Mouse (Mus musculus) kidney, postnatal 0 days (tissue): ENCODE measurements around the gene Misp. TPM values are rescaled to one million over a fixed set of nuclear protein-coding genes. Genes with fewer than 3 reads are reported as not detected.
A peak's percentile ranks its signal among the peaks of the same experiment; 100 is the strongest.

ENCODE experiments used
- ATAC-seq: fragments of 200-750 bp; cut with Nextera tagmentation; replicated peaks from 2 replicates; pipeline ENCODE4 v1.8.0; 2017; ENCODE audit warnings: low read depth, moderate number of reproducible peaks, moderate TSS enrichment, moderate library complexity; ENCODE audit not compliant: low FRiP score
- DNase-seq: peaks from one replicate; pipeline ENCODE4 v3.0.0-alpha.2; 2016; ENCODE audit warnings: low spot score
- H3K27ac ChIP-seq: fragments of 300-500 bp; sonication (generic); 2 replicates; pipeline ENCODE4 v1.5.1; 2014; ENCODE audit warnings: mild to moderate bottlenecking
- H3K27me3 ChIP-seq: fragments of 300-500 bp; sonication (generic); 2 replicates; pipeline ENCODE4 v1.6.1; 2014; ENCODE audit warnings: low read length, mixed read lengths; ENCODE audit not compliant: insufficient read depth
- H3K36me3 ChIP-seq: fragments of 300-500 bp; sonication (generic); 2 replicates; pipeline ENCODE4 v1.6.1; 2014; ENCODE audit warnings: low read length, mixed read lengths; ENCODE audit not compliant: insufficient read depth
- H3K4me1 ChIP-seq: fragments of 300-500 bp; sonication (generic); replicated peaks from 2 replicates; pipeline ENCODE4 v1.6.1; 2014; ENCODE audit warnings: antibody characterized with exemption, low read length, mixed read lengths; ENCODE audit not compliant: insufficient read depth
- H3K4me2 ChIP-seq: fragments of 300-500 bp; sonication (generic); 2 replicates; pipeline ENCODE4 v1.6.1; 2014; ENCODE audit warnings: mild to moderate bottlenecking, low read length, moderate library complexity, mixed read lengths
- H3K4me3 ChIP-seq: fragments of 300-500 bp; sonication (generic); replicated peaks from 2 replicates; pipeline ENCODE4 v1.5.1; 2014; ENCODE audit warnings: low read depth, low read length
- H3K9ac ChIP-seq: fragments of 300-500 bp; sonication (generic); 2 replicates; pipeline ENCODE4 v1.6.1; 2014; ENCODE audit warnings: low read depth, low read length
- H3K9me3 ChIP-seq: fragments of 300-500 bp; sonication (generic); replicated peaks from 2 replicates; pipeline ENCODE4 v1.6.1; 2016; ENCODE audit warnings: low read length, inconsistent platforms, mixed read lengths
- CTCF ChIP-seq: IDR thresholded peaks from 2 replicates; pipeline ENCODE4 v1.5.1; 2016; ENCODE audit warnings: antibody characterized with exemption, low read depth, mild to moderate bottlenecking, moderate library complexity
- WGBS: fragments of 180-500 bp; shearing (Covaris S2); extraction: QIAGEN DNeasy Blood & Tissue Kit; methylation state at CpG from one replicate; pipeline ENCODE4 v1.1.7; 2014; 5-methylcytosine and 5-hydroxymethylcytosine counted together
- microRNA-seq: library from miRNA; unstranded; fragments of <30 nt; microRNA quantifications from one replicate; pipeline ENCODE4, GENCODE M21; 2016
- polyA plus RNA-seq: library from polyadenylated mRNA; unstranded; fragments of >200 nt; fragmentation: Nextera tagmentation; extraction: Ambion mirVana; gene quantifications from 2 replicates; pipeline ENCODE4 v1.2.1, GENCODE M21; 2015

Gene Misp
- polyA plus RNA-seq, 1 experiment from 2014 or later, result 24.8 TPM

DNA sequence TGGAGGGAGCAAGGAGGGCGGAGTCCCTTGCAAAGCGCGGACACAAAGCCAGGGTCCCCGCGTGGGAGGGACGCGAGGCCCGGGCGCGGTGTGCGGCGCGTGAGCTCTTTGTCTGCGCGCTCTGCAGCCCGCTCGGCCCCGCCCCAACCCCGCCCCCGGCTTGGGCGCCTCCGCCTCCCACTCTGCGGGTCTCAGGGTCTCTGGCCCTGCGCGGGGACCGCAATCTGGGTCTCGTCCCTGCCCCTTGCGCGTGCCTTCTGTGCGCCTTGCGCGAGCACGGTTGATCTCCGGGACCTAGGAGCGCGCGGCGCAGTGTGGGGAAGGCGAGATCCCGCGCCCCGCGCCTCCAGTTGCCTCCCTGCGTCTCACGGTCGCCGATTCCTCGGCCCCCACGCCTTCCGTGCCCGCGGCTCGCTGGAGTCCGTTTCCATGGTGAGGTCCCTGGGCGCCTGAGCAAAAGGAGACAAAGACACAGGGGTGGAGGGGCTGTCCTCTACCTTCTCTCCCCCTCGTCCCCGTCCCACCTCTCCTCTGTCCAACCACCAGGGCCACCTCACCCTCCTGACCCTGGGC is 53.6 kb downstream of the Misp start, which contains the start of the genes Prtn3 and Plppr3:
TSS of gene Prtn3 (plus strand) at position 187 of the 573 bp plus-strand sequence.
TSS of gene Plppr3 (minus strand) at position 345 of the 573 bp plus-strand sequence.
- peaks cover 23% of the 10 kb centered on the region for H3K4me1 ChIP-seq
- no peaks in the 10 kb centered on the region for H3K9me3 ChIP-seq
- 1% methylated on average over 56 of the region's 57 CpGs for WGBS
- H3K27me3 ChIP-seq, result no peaks in the 10 kb centered on the region
- H3K27ac ChIP-seq, result peak within 1 kb of the TSS; percentile 50; the same call in 1 of the 2 replicates
- DNase-seq, result peak; percentile 69
- no peak for TF ChIP-seq CTCF
- peak within 1 kb of the TSS; percentile 69 for H3K4me3 ChIP-seq
- H3K4me2 ChIP-seq, result peak within 1 kb of the TSS; percentile 97
- peak; percentile 59 for ATAC-seq
- H3K9ac ChIP-seq, result peak within 1 kb of the TSS; percentile 79
- 0 out of 2 replicates have a peak, but pooled peaks cover 3% of the 10 kb centered on the region for H3K36me3 ChIP-seq

GRCm38 (mm10) chr10:79877174-79877573 is 56.4 kb downstream of the Misp start:
- ATAC-seq (no peak), DNase-seq (no peak)
- no peak for TF ChIP-seq CTCF
- no peak overlapping the region for H3K27ac ChIP-seq
- 58% methylated on average over 1 of the region's 1 CpGs for WGBS
- H3K4me1 ChIP-seq, result peaks cover 36% of the 10 kb centered on the region
- H3K9me3 ChIP-seq, result no peaks in the 10 kb centered on the region
- H3K27me3 ChIP-seq, result no peaks in the 10 kb centered on the region
- no peak overlapping the region for H3K9ac ChIP-seq
- H3K36me3 ChIP-seq, result no peaks in the 10 kb centered on the region
- H3K4me2 ChIP-seq, result no peak overlapping the region
- H3K4me3 ChIP-seq, result no peak overlapping the region

- 0 out of 2 replicates have a peak overlapping the region, but pooled peaks have one; percentile 25 for H3K27ac ChIP-seq
Observed at GRCm38 (mm10) chr10:79877757-79878156, 57.0 kb downstream of the Misp start.

DNA sequence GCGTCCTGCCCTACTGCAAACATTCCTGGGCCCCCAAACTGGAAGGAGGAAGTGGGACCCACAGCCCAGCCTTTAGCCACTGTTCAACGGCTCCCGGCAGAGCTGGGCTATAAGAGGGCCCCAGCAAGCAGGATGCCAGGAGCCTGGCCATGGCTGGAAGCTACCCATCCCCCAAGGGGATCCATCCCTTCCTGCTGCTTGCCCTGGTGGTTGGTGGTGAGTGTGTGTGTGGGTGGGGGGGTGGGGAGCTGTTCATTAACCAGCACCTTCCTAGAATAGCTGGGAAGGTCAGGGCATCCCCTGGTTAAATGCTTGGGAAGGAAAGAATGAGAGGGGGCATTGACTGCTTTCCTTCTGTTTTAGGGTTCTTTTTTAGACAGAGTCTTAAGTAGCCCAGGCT is 58.7 kb downstream of the Misp start:
- 34% methylated on average over 3 of the region's 3 CpGs for WGBS
- no peak for DNase-seq
- Histone ChIP-seq H3K9me3 (no peaks in the 10 kb centered on the region), H3K9ac (no peak overlapping the region), H3K4me3 (no peak overlapping the region), H3K4me2 (no peak overlapping the region), H3K36me3 (no peaks in the 10 kb centered on the region), H3K27me3 (no peaks in the 10 kb centered on the region), H3K4me1 (peaks cover 37% of the 10 kb centered on the region), H3K27ac (peak overlapping the region; percentile 62; the same call in 1 of the 2 replicates)
- 0 out of 2 replicates have a peak, but pooled peaks have one; percentile 17 for ATAC-seq
- TF ChIP-seq CTCF, result no peak

More at GRCm38 (mm10) chr10:79877757-79878156, 57.0 kb downstream of the Misp start:
- no peaks in the 10 kb centered on the region for H3K36me3 ChIP-seq
- no peaks in the 10 kb centered on the region for H3K9me3 ChIP-seq
- 35% methylated on average over 12 of the region's 12 CpGs for WGBS
- no peak for ATAC-seq
- H3K4me3 ChIP-seq, result no peak overlapping the region
- peaks cover 42% of the 10 kb centered on the region for H3K4me1 ChIP-seq
- H3K27me3 ChIP-seq, result no peaks in the 10 kb centered on the region
- no peak overlapping the region for H3K9ac ChIP-seq
- no peak for TF ChIP-seq CTCF
- no peak overlapping the region for H3K4me2 ChIP-seq
- DNase-seq, result no peak

Small RNA genes within 50 kb of the gene (microRNA-seq; reads per million reads assigned to microRNA genes)
- not detected for gene Mir6910

Other genes with a start within 250 kb of the Misp start
- gene Theg, start 233.7 kb upstream of the Misp start, polyA plus RNA-seq, result not detected in 2 replicates
- 0.03 TPM in 1 of 2 replicates, not detected in the other for gene C2cd4c, start 207.0 kb upstream of the Misp start, polyA plus RNA-seq
- gene Shc2, start 183.1 kb upstream of the Misp start, polyA plus RNA-seq, result 5.4 TPM in 2 replicates
- not detected in 2 replicates for gene Odf3l2, start 175.3 kb upstream of the Misp start, polyA plus RNA-seq
- gene Madcam1, start 156.4 kb upstream of the Misp start, polyA plus RNA-seq, result 1.5 TPM in 2 replicates
- 82.5 and 84.9 TPM in 2 replicates for gene Tpgs1, start 151.6 kb upstream of the Misp start, polyA plus RNA-seq
- 68.1 and 75.7 TPM in 2 replicates for gene Cdc34, start 138.8 kb upstream of the Misp start, polyA plus RNA-seq
- 0.34 and 0.50 TPM in 2 replicates for gene Gzmm, start 132.0 kb upstream of the Misp start, polyA plus RNA-seq
- gene Bsg, start 116.5 kb upstream of the Misp start, polyA plus RNA-seq, result 1,067 and 1,079 TPM in 2 replicates
- gene Hcn2, start 104.4 kb upstream of the Misp start, polyA plus RNA-seq, result 0.17 and 0.28 TPM in 2 replicates
- 37.9 and 38.5 TPM in 2 replicates for gene Polrmt, start 74.4 kb upstream of the Misp start, polyA plus RNA-seq
- 0.11 and 0.36 TPM in 2 replicates for gene Fgf22, start 65.9 kb upstream of the Misp start, polyA plus RNA-seq
- 74.5 and 82.4 TPM in 2 replicates for gene Rnf126, start 54.0 kb upstream of the Misp start, polyA plus RNA-seq
- 32.9 and 38.7 TPM in 2 replicates for gene Fstl3, start 43.7 kb upstream of the Misp start, polyA plus RNA-seq
- gene Prss57, start 30.0 kb upstream of the Misp start, polyA plus RNA-seq, result 0.04 and 0.06 TPM in 2 replicates
- gene Palm, start 27.4 kb upstream of the Misp start, polyA plus RNA-seq, result 132 and 152 TPM in 2 replicates
- gene Ptbp1, start 33.4 kb downstream of the Misp start, polyA plus RNA-seq, result 220 and 238 TPM in 2 replicates
- 6.5 and 7.9 TPM in 2 replicates for gene Prtn3, start 53.5 kb downstream of the Misp start, polyA plus RNA-seq
- 37.0 and 41.5 TPM in 2 replicates for gene Plppr3, start 53.6 kb downstream of the Misp start, polyA plus RNA-seq
- 0.14 TPM in 1 of 2 replicates, not detected in the other for gene Elane, start 65.3 kb downstream of the Misp start, polyA plus RNA-seq
- gene Cfd, start 69.9 kb downstream of the Misp start, polyA plus RNA-seq, result 0.13 TPM in 1 of 2 replicates, not detected in the other
- gene Med16, start 87.9 kb downstream of the Misp start, polyA plus RNA-seq, result 44.9 and 49.0 TPM in 2 replicates
- gene Gm26602, start 89.9 kb downstream of the Misp start, polyA plus RNA-seq, result 4.8 and 21.6 TPM in 2 replicates
- 1.6 and 1.8 TPM in 2 replicates for gene Kiss1r, start 96.0 kb downstream of the Misp start, polyA plus RNA-seq
- 120 and 137 TPM in 2 replicates for gene R3hdm4, start 100.2 kb downstream of the Misp start, polyA plus RNA-seq
- 4.1 and 4.5 TPM in 2 replicates for gene Arid3a, start 106.1 kb downstream of the Misp start, polyA plus RNA-seq
- 78.9 and 81.9 TPM in 2 replicates for gene Wdr18, start 139.2 kb downstream of the Misp start, polyA plus RNA-seq
- gene Grin3b, start 149.7 kb downstream of the Misp start, polyA plus RNA-seq, result 0.17 and 0.20 TPM in 2 replicates
- gene Tmem259, start 163.3 kb downstream of the Misp start, polyA plus RNA-seq, result 23.7 and 26.6 TPM in 2 replicates
- gene Cnn2, start 167.6 kb downstream of the Misp start, polyA plus RNA-seq, result 221 and 261 TPM in 2 replicates
- 2.4 and 2.6 TPM in 2 replicates for gene Abca7, start 175.5 kb downstream of the Misp start, polyA plus RNA-seq
- 4.0 and 4.6 TPM in 2 replicates for gene Arhgap45, start 195.7 kb downstream of the Misp start, polyA plus RNA-seq
- 208 and 210 TPM in 2 replicates for gene Polr2e, start 218.8 kb downstream of the Misp start, polyA plus RNA-seq
- 901 and 946 TPM in 2 replicates for gene Gpx4, start 226.2 kb downstream of the Misp start, polyA plus RNA-seq